Mouse (Mus musculus) bone marrow, adult 2 months (tissue): ENCODE results near the gene Tnni3k.

ENCODE experiments used
- CTCF ChIP-seq: fragments of 200-500 bp; IDR thresholded peaks from 2 replicates; pipeline ENCODE4 v1.5.1; 2011; ENCODE audit warnings: low read length, control low read depth; ENCODE audit not compliant: control insufficient read depth, insufficient read depth
- POLR2A ChIP-seq: fragments of 200-500 bp; IDR thresholded peaks from 2 replicates; pipeline ENCODE4 v1.6.1; 2011; ENCODE audit warnings: low read depth, mild to moderate bottlenecking, control low read depth, low read length, borderline replicate concordance; ENCODE audit not compliant: control insufficient read depth

- no peak for TF ChIP-seq CTCF
- no peak for TF ChIP-seq POLR2A
Measured at GRCm38 (mm10) chr3:154834373-154834772, 220.8 kb downstream of the Tnni3k start.
